ENCODE assay signal across 25 mouse cellular contexts in genomic region chr9:62913390-62914069, GRCm38 (mm10). TPM values are rescaled to one million over a fixed set of nuclear protein-coding genes. Genes with fewer than 3 reads are reported as not detected.
DNase-seq lines count a peak whose midpoint lies in the region; ATAC-seq and TF ChIP-seq lines count a peak whose summit lies in the region.
"Had no signal": no experiment of that assay in that cellular context is flagged by ENCODE, and none has a peak within 500 bp of the region (broad histone marks: within the 10 kb centered on the region; RNA-seq: fewer than 3 reads in every experiment).

No protein-coding gene starts in this region.

- H3K79me2 ChIP-seq in CH12.LX (replicated peaks; ENCODE audit: control insufficient read depth, extremely low read depth, insufficient read depth, poor library complexity, severe bottlenecking), result 0 out of 2 replicates have a peak, but pooled peaks cover 2% of the 10 kb centered on the region

- no peak overlapping the region for H3K4me2 ChIP-seq in heart, embryonic 12.5 days
- no peak overlapping the region for H3K4me2 ChIP-seq in CH12.LX (ENCODE audit: insufficient read depth, low read depth, poor library complexity, severe bottlenecking)
- H3K4me2 ChIP-seq: forebrain, embryonic 13.5 days; hindbrain, embryonic 14.5 days; intestine, embryonic 15.5 days had no signal

- no peak overlapping the region for H3K27ac ChIP-seq in heart, embryonic 12.5 days (ENCODE audit: poor library complexity, severe bottlenecking)
- H3K27ac ChIP-seq in CH12.LX (ENCODE audit: insufficient read depth, low read depth), result no peak overlapping the region
- H3K27ac ChIP-seq in bone marrow macrophage, adult 2 months (ENCODE audit: insufficient read depth, low read depth, low read length), result peak overlapping the region; percentile 98
- H3K27ac ChIP-seq: embryonic facial prominence, embryonic 10.5 days; forebrain, embryonic 13.5 days; heart, adult 2 months; hindbrain, embryonic 10.5 days; hindbrain, embryonic 14.5 days; intestine, embryonic 15.5 days had no signal

- 0 out of 2 replicates have a peak, but pooled peaks cover 2% of the 10 kb centered on the region for H3K4me1 ChIP-seq in heart, embryonic 12.5 days (replicated peaks)
- H3K4me1 ChIP-seq in CH12.LX (ENCODE audit: control insufficient read depth in 1 of 2, insufficient read depth in 2 of 2), result peaks cover 7 to 30% of the 10 kb centered on the region in 2 experiments
- H3K4me1 ChIP-seq in bone marrow macrophage, adult 2 months (ENCODE audit: control insufficient read depth, insufficient read depth, low read length), result peaks cover 28% of the 10 kb centered on the region
- H3K4me1 ChIP-seq: forebrain, embryonic 13.5 days; hindbrain, embryonic 10.5 days; intestine, embryonic 15.5 days had no signal

- H3K4me3 ChIP-seq in heart, embryonic 12.5 days, result no peak overlapping the region
- H3K4me3 ChIP-seq in CH12.LX (replicated peaks in 1 of 3; ENCODE audit: low read depth in 2 of 3, low read length in 2 of 3, poor library complexity in 1 of 3), result no peak overlapping the region
- peak overlapping the region; percentile 22; the same call in 1 of the 2 replicates for H3K4me3 ChIP-seq in bone marrow macrophage, adult 2 months (ENCODE audit: insufficient read depth, low read length)
- H3K4me3 ChIP-seq: embryonic facial prominence, embryonic 10.5 days; forebrain, embryonic 13.5 days; gastrocnemius, adult 2 months; heart, adult 2 months; hindbrain, embryonic 10.5 days; intestine, embryonic 15.5 days had no signal

- dilution Hi-C loops in CH12.LX (cut with MboI; ENCODE audit: extremely low pct_ligation_motif_present, extremely low pct_unique_long_range_greater_than_20kb, low sequenced_read_pairs), result no loop called here

- 86% methylated on average over 5 of the region's 5 CpGs for whole genome bisulfite sequencing in heart, embryonic 12.5 days

- no peaks in the 10 kb centered on the region for H3K27me3 ChIP-seq in heart, embryonic 12.5 days (replicated peaks)
- H3K27me3 ChIP-seq in CH12.LX (replicated peaks), result no peaks in the 10 kb centered on the region
- H3K27me3 ChIP-seq: forebrain, embryonic 13.5 days; intestine, embryonic 15.5 days; Patski had no signal

- H3K36me3 ChIP-seq in heart, embryonic 12.5 days, result peaks cover 67% of the 10 kb centered on the region
- peaks cover 26 to 77% of the 10 kb centered on the region in 2 experiments for H3K36me3 ChIP-seq in CH12.LX (replicated peaks in 1 of 2; ENCODE audit: control insufficient read depth in 1 of 2, insufficient read depth in 1 of 2, low read length in 1 of 2)

- TF ChIP-seq EP300 in CH12.LX (IDR thresholded peaks at IDR 0.05; ENCODE audit: low read length), result 0 out of 2 replicates have a peak, but pooled peaks have one; percentile 21

- no peak overlapping the region for H3K9ac ChIP-seq in heart, embryonic 12.5 days
- H3K9ac ChIP-seq in CH12.LX (ENCODE audit: insufficient read depth, low read depth), result no peak overlapping the region
- H3K9ac ChIP-seq: forebrain, embryonic 13.5 days; hindbrain, embryonic 14.5 days; intestine, embryonic 15.5 days had no signal

- no peak for TF ChIP-seq POLR2A in CH12.LX (IDR thresholded peaks at IDR 0.05; ENCODE audit: low read depth, low read length)
- no peak for TF ChIP-seq POLR2A in bone marrow macrophage, adult 2 months (IDR thresholded peaks at IDR 0.05; ENCODE audit: borderline replicate concordance, low read depth, low read length)

- no peak for TF ChIP-seq RAD21 in CH12.LX (IDR thresholded peaks at IDR 0.05; ENCODE audit: low read depth, low read length)

- TF ChIP-seq CTCF in CH12.LX (conservative IDR thresholded peaks at IDR 0.05 in 1 of 2, IDR thresholded peaks at IDR 0.05 in 1 of 2; ENCODE audit: low read depth in 2 of 2, low read length in 2 of 2), result no peak
- TF ChIP-seq CTCF in bone marrow macrophage, adult 2 months (IDR thresholded peaks at IDR 0.05; ENCODE audit: low read depth, low read length), result no peak

- DNase-seq in heart, adult 9 months (ENCODE audit: low spot score in 2 of 2), result peak; percentile 28 to 35
- DNase-seq in CH12.LX (ENCODE audit: extremely low read depth), result peak; percentile 30
- DNase-seq in lung, postnatal 4 days, result no peak
- no peak for DNase-seq in layer of hippocampus, adult 9-11 months
- DNase-seq: adrenal gland, adult 8-10 months; adrenal gland, postnatal 36 days; cerebellum, adult 11-12 months; cerebellum, adult 9-10 months; cerebellum, postnatal 36 days; gastrocnemius, adult 2 months; gastrocnemius, postnatal 36 days; heart, postnatal 10 days; kidney, adult 2 months had no signal

- peaks cover 5% of the 10 kb centered on the region for H3K9me3 ChIP-seq in heart, embryonic 12.5 days (replicated peaks)
- peaks cover 5% of the 10 kb centered on the region for H3K9me3 ChIP-seq in CH12.LX (replicated peaks; ENCODE audit: low read length)
- H3K9me3 ChIP-seq: G1E; intestine, embryonic 15.5 days had no signal

- ATAC-seq in heart, embryonic 12.5 days (ENCODE audit: insufficient number of reproducible peaks, low FRiP score), result no peak
- peak; percentile 74 for ATAC-seq in megakaryocyte, adult 5-6 weeks (ENCODE audit: poor library complexity, severe bottlenecking)
- ATAC-seq in cerebellum, adult (ENCODE audit: insufficient number of reproducible peaks, low FRiP score, low TSS enrichment), result no peak
- ATAC-seq: forebrain, embryonic 13.5 days; intestine, embryonic 15.5 days; Patski had no signal

- in situ Hi-C loops in CH12.LX (cut with MboI; ENCODE audit: low pct_ligation_motif_present, low pct_unique_long_range_greater_than_20kb, low sequenced_read_pairs), result no loop called here

TF ChIP-seq in CH12.LX, 34 proteins besides CTCF, POLR2A, EP300 and RAD21:
- TF ChIP-seq TCF12 (IDR thresholded peaks at IDR 0.05; ENCODE audit: low read depth, low read length), result no peak
- TF ChIP-seq NELFE (IDR thresholded peaks at IDR 0.05; ENCODE audit: low read depth, low read length), result no peak
- 0 out of 2 replicates have a peak, but pooled peaks have one; percentile 33 for TF ChIP-seq MAFK (IDR thresholded peaks at IDR 0.05; ENCODE audit: insufficient replicate concordance, low read length)

RNA-seq across cellular contexts. Expression of gene Calml4, which starts 55.6 kb away (rescaled TPM):
- 0.27 and 0.52 TPM in 2 replicates for polyA plus RNA-seq in heart, embryonic 12.5 days (2016; fragmentation: Nextera tagmentation; extraction: Ambion mirVana)
- total RNA-seq in CH12.LX (2012; rRNA removed), result not detected in 2 replicates
- not detected in 2 replicates for total RNA-seq in CH12.LX (2014; rRNA removed)
- polyA plus RNA-seq in CH12.LX (2012; ENCODE audit: insufficient read length, low read depth), result not detected in 2 replicates
- polyA plus RNA-seq in bone marrow macrophage, adult 2 months (2012; ENCODE audit: insufficient read depth, insufficient read length, missing spikeins), result 2.4 and 6.2 TPM in 2 replicates
- not detected in 2 replicates for total RNA-seq in megakaryocyte, adult 5-6 weeks (2015)
- 1.2 TPM in 1 of 2 replicates, not detected in the other for total RNA-seq in megakaryocyte, adult 5-6 weeks (2017)

Comparison
In these comparisons a context has a peak if more than half of its experiments do, and no peak if none do; other contexts are left out.
1. DNase-seq: peak in heart, adult 9 months (2 of 2) and CH12.LX (single experiment); none in lung, postnatal 4 days (0 of 2) and layer of hippocampus, adult 9-11 months (single experiment).